Mouse (Mus musculus): ENCODE measurements around the gene Nacc2.

Nacc2 gene

DNA sequence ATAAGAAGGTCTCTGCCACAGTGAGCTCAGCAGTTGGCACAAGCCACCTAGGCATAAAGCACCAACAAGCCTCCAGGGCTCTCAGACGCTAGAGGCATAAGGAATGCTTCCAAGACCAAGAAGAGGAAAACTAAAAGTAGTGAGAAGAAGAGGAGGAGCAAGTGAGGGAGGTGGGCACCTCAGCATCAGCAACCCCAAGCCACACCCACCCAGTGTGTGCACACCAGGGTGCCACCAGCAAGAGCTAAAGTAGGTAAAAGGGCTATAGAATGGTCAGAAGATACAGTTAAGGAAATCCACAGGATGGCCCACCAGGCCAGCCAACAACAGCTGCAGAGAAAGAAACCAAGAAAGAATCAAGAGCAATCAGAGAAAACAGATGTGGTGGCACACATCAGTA lies 111.6 kb downstream of the Nacc2 start:
- no peak for DNase-seq (ENCODE audit: low read depth, low spot score)

All from telencephalon, adult 2 months (tissue).